Mouse (Mus musculus) intestine, embryonic 16.5 days (tissue): ENCODE data around the gene Pnpo. TPM values are rescaled to one million over a fixed set of nuclear protein-coding genes. Genes with fewer than 3 reads are reported as not detected.

ENCODE experiments used
- ATAC-seq: fragments of 200-750 bp; cut with Nextera tagmentation; 2 replicates; pipeline ENCODE4 v1.8.0; 2017; ENCODE audit warnings: moderate TSS enrichment, moderate library complexity
- H3K27ac ChIP-seq: fragments of 300-500 bp; sonication (generic); 2 replicates; pipeline ENCODE4 v1.5.1; 2014; ENCODE audit warnings: mild to moderate bottlenecking, low read length
- H3K27me3 ChIP-seq: fragments of 300-500 bp; sonication (generic); replicated peaks from 2 replicates; pipeline ENCODE4 v1.6.1; 2014; ENCODE audit warnings: low read length, control low read depth, mixed read lengths; ENCODE audit not compliant: control insufficient read depth, insufficient read depth
- H3K36me3 ChIP-seq: fragments of 300-500 bp; sonication (generic); 2 replicates; pipeline ENCODE4 v1.6.1; 2014; ENCODE audit warnings: low read length, control low read depth; ENCODE audit not compliant: control insufficient read depth, insufficient read depth
- H3K4me1 ChIP-seq: fragments of 300-500 bp; sonication (generic); 2 replicates; pipeline ENCODE4 v1.6.1; 2014; ENCODE audit warnings: low read length, control low read depth, mixed read lengths; ENCODE audit not compliant: control insufficient read depth, insufficient read depth
- H3K4me2 ChIP-seq: fragments of 300-500 bp; sonication (generic); 2 replicates; pipeline ENCODE4 v1.6.1; 2014; ENCODE audit warnings: low read depth, low read length, control low read depth
- H3K4me3 ChIP-seq: fragments of 300-500 bp; sonication (generic); 2 replicates; pipeline ENCODE4 v1.5.1; 2014; ENCODE audit warnings: mild to moderate bottlenecking, low read length
- H3K9ac ChIP-seq: fragments of 300-500 bp; sonication (generic); 2 replicates; pipeline ENCODE4 v1.6.1; 2014; ENCODE audit warnings: low read depth, low read length
- H3K9me3 ChIP-seq: fragments of 300-500 bp; sonication (generic); 2 replicates; pipeline ENCODE4 v1.6.1; 2016; ENCODE audit warnings: low read length, control low read depth; ENCODE audit not compliant: control insufficient read depth
- WGBS: fragments of 180-500 bp; shearing (Covaris S2); extraction: QIAGEN DNeasy Blood & Tissue Kit; methylation state at CpG from one replicate; pipeline ENCODE4 v1.1.7; 2014; 5-methylcytosine and 5-hydroxymethylcytosine counted together
- polyA plus RNA-seq: library from polyadenylated mRNA; unstranded; fragments of >200 nt; fragmentation: Nextera tagmentation; extraction: Ambion mirVana; gene quantifications from 2 replicates; pipeline ENCODE4 v1.2.1, GENCODE M21; 2015

Gene Pnpo
- polyA plus RNA-seq, 1 experiment from 2014 or later = 125 TPM

GRCm38 (mm10) chr11:96924861-96925260 lies 18.9 kb downstream of the Pnpo start:
- Histone ChIP-seq H3K36me3 (no peaks in the 10 kb centered on the region), H3K4me2 (no peak overlapping the region; the same call in 1 of the 2 replicates), H3K4me1 (peaks cover 15% of the 10 kb centered on the region), H3K27me3 (no peaks in the 10 kb centered on the region), H3K9me3 (no peaks in the 10 kb centered on the region), H3K9ac (no peak overlapping the region), H3K4me3 (no peak overlapping the region), H3K27ac (no peak overlapping the region; the same call in 1 of the 2 replicates)
- no peak for ATAC-seq
- WGBS = 81% methylated on average over 11 of the region's 11 CpGs

- H3K9ac ChIP-seq = no peak overlapping the region
Measured at GRCm38 (mm10) chr11:96919003-96919402, 24.8 kb downstream of the Pnpo start.

GRCm38 (mm10) chr11:96917415-96917814 lies 26.4 kb downstream of the Pnpo start:
- WGBS = 75% methylated on average over 6 of the region's 6 CpGs
- no peaks in the 10 kb centered on the region for H3K9me3 ChIP-seq
- no peaks in the 10 kb centered on the region for H3K27me3 ChIP-seq
- no peak overlapping the region for H3K4me2 ChIP-seq
- peaks cover 3% of the 10 kb centered on the region; the same call in 1 of the 2 replicates for H3K36me3 ChIP-seq
- H3K27ac ChIP-seq = peak overlapping the region; percentile 73
- H3K9ac ChIP-seq = no peak overlapping the region
- peak; percentile 49 for ATAC-seq
- no peak overlapping the region for H3K4me3 ChIP-seq
- H3K4me1 ChIP-seq = peaks cover 12% of the 10 kb centered on the region

More at GRCm38 (mm10) chr11:96919003-96919402, 24.8 kb downstream of the Pnpo start:
- no peak for ATAC-seq
- H3K36me3 ChIP-seq = no peaks in the 10 kb centered on the region
- H3K27me3 ChIP-seq = no peaks in the 10 kb centered on the region
- no peak overlapping the region; the same call in 1 of the 2 replicates for H3K27ac ChIP-seq
- WGBS = 39% methylated on average over 6 of the region's 6 CpGs
- peaks cover 12% of the 10 kb centered on the region for H3K4me1 ChIP-seq
- no peak overlapping the region for H3K4me3 ChIP-seq
- H3K9me3 ChIP-seq = no peaks in the 10 kb centered on the region
- H3K4me2 ChIP-seq = no peak overlapping the region

GRCm38 (mm10) chr11:96916885-96917396 lies 26.8 kb downstream of the Pnpo start:
- Histone ChIP-seq H3K9ac (peak overlapping the region; percentile 36; the same call in 1 of the 2 replicates), H3K9me3 (no peaks in the 10 kb centered on the region)
- 30% methylated on average over 13 of the region's 13 CpGs for WGBS

GRCm38 (mm10) chr11:96916044-96916884 lies 27.5 kb downstream of the Pnpo start, which contains the start of gene Cdk5rap3:
Gene Cdk5rap3, minus strand, starts transcription at chr11:96916496.
- H3K27ac ChIP-seq = peak within 1 kb of the TSS; percentile 84
- H3K36me3 ChIP-seq = peaks cover 3% of the 10 kb centered on the region; the same call in 1 of the 2 replicates
- peak within 1 kb of the TSS; percentile 77 for H3K4me2 ChIP-seq
- H3K9ac ChIP-seq = peak within 1 kb of the TSS; percentile 87
- peaks cover 12% of the 10 kb centered on the region for H3K4me1 ChIP-seq
- no peaks in the 10 kb centered on the region for H3K27me3 ChIP-seq
- no peaks in the 10 kb centered on the region for H3K9me3 ChIP-seq
- ATAC-seq = peak; percentile 93
- H3K4me3 ChIP-seq = peak within 1 kb of the TSS; percentile 77
- under 1% methylated on average over 55 of the region's 55 CpGs for WGBS

More at GRCm38 (mm10) chr11:96916885-96917396, 26.8 kb downstream of the Pnpo start:
- H3K4me1 ChIP-seq = peaks cover 12% of the 10 kb centered on the region
- ATAC-seq = peak; percentile 24
- H3K36me3 ChIP-seq = peaks cover 3% of the 10 kb centered on the region; the same call in 1 of the 2 replicates
- peak overlapping the region; percentile 37 for H3K4me3 ChIP-seq
- H3K27me3 ChIP-seq = no peaks in the 10 kb centered on the region
- H3K27ac ChIP-seq = peak overlapping the region; percentile 73
- H3K4me2 ChIP-seq = peak overlapping the region; percentile 50

GRCm38 (mm10) chr11:96912682-96913081 lies 31.1 kb downstream of the Pnpo start:
- Histone ChIP-seq H3K4me3 (no peak overlapping the region), H3K27me3 (no peaks in the 10 kb centered on the region), H3K27ac (no peak overlapping the region), H3K9ac (no peak overlapping the region), H3K4me2 (no peak overlapping the region), H3K36me3 (peaks cover 10% of the 10 kb centered on the region; the same call in 1 of the 2 replicates), H3K9me3 (no peaks in the 10 kb centered on the region), H3K4me1 (peaks cover 7% of the 10 kb centered on the region)
- no peak for ATAC-seq
- 84% methylated on average over 11 of the region's 11 CpGs for WGBS

- 27% methylated on average over 7 of the region's 7 CpGs for WGBS
- Histone ChIP-seq H3K36me3 (peaks cover 10% of the 10 kb centered on the region; the same call in 1 of the 2 replicates), H3K27me3 (no peaks in the 10 kb centered on the region), H3K9ac (no peak overlapping the region), H3K9me3 (no peaks in the 10 kb centered on the region), H3K27ac (no peak overlapping the region), H3K4me3 (no peak overlapping the region), H3K4me1 (no peaks in the 10 kb centered on the region), H3K4me2 (no peak overlapping the region)
- peak; percentile 65 for ATAC-seq
Measured at GRCm38 (mm10) chr11:96910003-96910402, 33.8 kb downstream of the Pnpo start.

- H3K4me1 ChIP-seq = no peaks in the 10 kb centered on the region
- H3K4me3 ChIP-seq = no peak overlapping the region
- H3K9me3 ChIP-seq = no peaks in the 10 kb centered on the region
- no peak overlapping the region for H3K9ac ChIP-seq
- 85% methylated on average over 12 of the region's 12 CpGs for WGBS
- no peak overlapping the region for H3K4me2 ChIP-seq
- H3K27ac ChIP-seq = no peak overlapping the region
- H3K27me3 ChIP-seq = no peaks in the 10 kb centered on the region
- ATAC-seq = no peak
- H3K36me3 ChIP-seq = peaks cover 10% of the 10 kb centered on the region; the same call in 1 of the 2 replicates
Measured at GRCm38 (mm10) chr11:96908594-96908993, 35.2 kb downstream of the Pnpo start.

- H3K4me3 ChIP-seq = no peak overlapping the region
- no peak overlapping the region for H3K4me2 ChIP-seq
- no peaks in the 10 kb centered on the region for H3K9me3 ChIP-seq
- H3K4me1 ChIP-seq = 0 out of 2 replicates have a peak, but pooled peaks cover 5% of the 10 kb centered on the region
- H3K27me3 ChIP-seq = no peaks in the 10 kb centered on the region
- 43% methylated on average over 15 of the region's 15 CpGs for WGBS
- no peak overlapping the region for H3K27ac ChIP-seq
- H3K9ac ChIP-seq = no peak overlapping the region; the same call in 1 of the 2 replicates
- no peak for ATAC-seq
- H3K36me3 ChIP-seq = peaks cover 8% of the 10 kb centered on the region; the same call in 1 of the 2 replicates
Measured at GRCm38 (mm10) chr11:96906431-96907161, 37.2 kb downstream of the Pnpo start.
